Mouse (Mus musculus) CH12.LX (cell line): ENCODE measurements at regions not wholly inside any gene's neighbourhood (a gene's known extent, or its start where the extent isn't known, plus 50 kb on each side); places are given as distances from the start of the nearest gene placed in this dataset.

ENCODE experiments used
- DNase-seq: peaks from one replicate; pipeline ENCODE4 v3.0.0-alpha.2; 2013; ENCODE audit errors: extremely low read depth
- H3K27ac ChIP-seq: 2 replicates; pipeline ENCODE4 v1.5.1; 2012; ENCODE audit warnings: low read depth, mild to moderate bottlenecking, control low read depth, moderate library complexity; ENCODE audit not compliant: insufficient read depth
- H3K27me3 ChIP-seq: replicated peaks from 2 replicates; pipeline ENCODE3; 2012; ENCODE audit warnings: inconsistent platforms
- H3K36me3 ChIP-seq, 2 experiments: replicated peaks in 1 of 2; 2 replicates each; pipeline versions ENCODE3 to v1.6.1; 2012; ENCODE audit warnings: inconsistent platforms in 1 of 2, low read length in 1 of 2, mild to moderate bottlenecking in 1 of 2, mixed read lengths in 1 of 2, moderate library complexity in 1 of 2; ENCODE audit not compliant: control insufficient read depth in 1 of 2, insufficient read depth in 1 of 2
- H3K4me1 ChIP-seq, 2 experiments: 2 replicates each; pipeline ENCODE4 v1.6.1; 2012; ENCODE audit warnings: inconsistent platforms in 1 of 2, moderate library complexity in 1 of 2; ENCODE audit not compliant: insufficient read depth in 2 of 2, control insufficient read depth in 1 of 2
- H3K4me2 ChIP-seq: 2 replicates; pipeline ENCODE4 v1.6.1; 2012; ENCODE audit warnings: low read depth, mild to moderate bottlenecking, control low read depth; ENCODE audit not compliant: poor library complexity, insufficient read depth, severe bottlenecking
- H3K4me3 ChIP-seq, 3 experiments: fragments of 150-350 bp in 1 of 3; sonication (generic) in 1 of 3; replicated peaks in 1 of 3; 2 replicates each; pipeline versions ENCODE3 to v1.5.1; 2011 to 2012; ENCODE audit warnings: low read depth in 2 of 3, low read length in 2 of 3, mild to moderate bottlenecking in 2 of 3, moderate library complexity in 2 of 3, control low read depth in 1 of 3, improper control_type of control experiment in 1 of 3, inconsistent platforms in 1 of 3, mixed read lengths in 1 of 3; ENCODE audit not compliant: poor library complexity in 1 of 3
- H3K79me2 ChIP-seq: replicated peaks from 2 replicates; pipeline ENCODE4 v1.6.1; 2012; ENCODE audit warnings: mild to moderate bottlenecking, moderate library complexity; ENCODE audit not compliant: control insufficient read depth, poor library complexity, insufficient read depth, severe bottlenecking; ENCODE audit errors: extremely low read depth
- H3K9ac ChIP-seq: 2 replicates; pipeline ENCODE4 v1.6.1; 2012; ENCODE audit warnings: low read depth, mild to moderate bottlenecking, control low read depth, moderate library complexity; ENCODE audit not compliant: insufficient read depth
- H3K9me3 ChIP-seq: replicated peaks from 2 replicates; pipeline ENCODE3; 2012; ENCODE audit warnings: low read length, inconsistent platforms, mixed read lengths
- CHD2 ChIP-seq: IDR thresholded peaks from 2 replicates; pipeline ENCODE4 v1.6.1; 2011; ENCODE audit warnings: low read length, improper control_type of control experiment
- E2F4 ChIP-seq: IDR thresholded peaks from 2 replicates; pipeline ENCODE4 v1.6.1; 2011; ENCODE audit warnings: low read depth, low read length, improper control_type of control experiment; ENCODE audit not compliant: insufficient replicate concordance
- ELF1 ChIP-seq: IDR thresholded peaks from 2 replicates; pipeline ENCODE4 v1.6.1; 2014; ENCODE audit warnings: low read depth, mild to moderate bottlenecking, inconsistent platforms, low read length, improper control_type of control experiment
- EP300 ChIP-seq: IDR thresholded peaks from 2 replicates; pipeline ENCODE4 v1.6.1; 2011; ENCODE audit warnings: low read length, improper control_type of control experiment
- HCFC1 ChIP-seq: IDR thresholded peaks from 2 replicates; pipeline ENCODE4 v1.6.1; 2012; ENCODE audit warnings: low read depth, mild to moderate bottlenecking, inconsistent platforms, low read length, improper control_type of control experiment
- IRF4 ChIP-seq: IDR thresholded peaks from 2 replicates; pipeline ENCODE4 v1.6.1; 2014; ENCODE audit warnings: low read depth, mild to moderate bottlenecking, inconsistent platforms, low read length, improper control_type of control experiment
- JUND ChIP-seq: conservative IDR thresholded peaks from 2 replicates; pipeline ENCODE4 v1.6.1; 2011; ENCODE audit warnings: low read depth, low read length, improper control_type of control experiment
- MAZ ChIP-seq: IDR thresholded peaks from 2 replicates; pipeline ENCODE4 v1.6.1; 2012; ENCODE audit warnings: low read depth, mild to moderate bottlenecking, inconsistent platforms, low read length, improper control_type of control experiment, moderate library complexity
- MEF2A ChIP-seq: IDR thresholded peaks from 2 replicates; pipeline ENCODE4 v1.6.1; 2014; ENCODE audit warnings: low read depth, mild to moderate bottlenecking, inconsistent platforms, low read length, improper control_type of control experiment, borderline replicate concordance
- NELFE ChIP-seq: IDR thresholded peaks from 2 replicates; pipeline ENCODE4 v1.6.1; 2011; ENCODE audit warnings: low read depth, low read length, improper control_type of control experiment
- PAX5 ChIP-seq: IDR thresholded peaks from 2 replicates; pipeline ENCODE4 v1.6.1; 2012; ENCODE audit warnings: low read length, inconsistent platforms, mixed read lengths
- POLR2AphosphoS2 ChIP-seq: IDR thresholded peaks from 2 replicates; pipeline ENCODE4 v1.6.1; 2011; ENCODE audit warnings: low read depth, low read length, improper control_type of control experiment
- RCOR1 ChIP-seq: conservative IDR thresholded peaks from 2 replicates; pipeline ENCODE4 v1.6.1; 2012; ENCODE audit warnings: low read depth, mild to moderate bottlenecking, inconsistent platforms, low read length, improper control_type of control experiment
- TBP ChIP-seq: conservative IDR thresholded peaks from 2 replicates; pipeline ENCODE4 v1.6.1; 2011; ENCODE audit warnings: low read depth, low read length, improper control_type of control experiment
- TCF12 ChIP-seq: IDR thresholded peaks from 2 replicates; pipeline ENCODE4 v1.6.1; 2014; ENCODE audit warnings: low read depth, mild to moderate bottlenecking, inconsistent platforms, low read length, improper control_type of control experiment
- UBTF ChIP-seq: IDR thresholded peaks from 2 replicates; pipeline ENCODE4 v1.6.1; 2012; ENCODE audit warnings: low read depth, mild to moderate bottlenecking, inconsistent platforms, low read length, improper control_type of control experiment, moderate library complexity
- ZNF384 ChIP-seq: IDR thresholded peaks from 2 replicates; pipeline ENCODE4 v1.6.1; 2012; ENCODE audit warnings: low read depth, low read length, improper control_type of control experiment, inconsistent platforms
- dilution Hi-C: fragments of 300-500 bp; cut with MboI; formaldehyde crosslinking; loops from 2 replicates; pipeline ENCODE4 v1.14.3; 2020; ENCODE audit warnings: low sequenced_read_pairs; ENCODE audit not compliant: extremely low pct_unique_long_range_greater_than_20kb, extremely low pct_ligation_motif_present
- in situ Hi-C: fragments of 300-500 bp; cut with MboI; formaldehyde crosslinking; loops from 3 replicates; pipeline ENCODE4 v1.14.3; 2019; ENCODE audit warnings: low sequenced_read_pairs, low pct_ligation_motif_present, low pct_unique_long_range_greater_than_20kb, mixed read lengths

- Histone ChIP-seq H3K9me3 (no peaks in the 10 kb centered on the region), H3K9ac (no peak overlapping the region), H3K36me3 (no peaks in the 10 kb centered on the region), H3K27me3 (no peaks in the 10 kb centered on the region), H3K4me3 (no peak overlapping the region), H3K27ac (no peak overlapping the region), H3K79me2 (no peaks in the 10 kb centered on the region), H3K4me2 (no peak overlapping the region), H3K4me1 (peaks cover 0 to 3% of the 10 kb centered on the region in 2 experiments; a peak in 1 of 4 replicates)
- in situ Hi-C loops (no loop called here), dilution Hi-C loops (no loop called here)
- DNase-seq = no peak
- TF ChIP-seq E2F4 = no peak
- no peak for TF ChIP-seq JUND
- no peak for TF ChIP-seq TCF12
- TF ChIP-seq IRF4 = no peak
These were observed 159.2 kb upstream of the Fn1 start for GRCm38 (mm10) chr1:71812171-71812695.

DNA sequence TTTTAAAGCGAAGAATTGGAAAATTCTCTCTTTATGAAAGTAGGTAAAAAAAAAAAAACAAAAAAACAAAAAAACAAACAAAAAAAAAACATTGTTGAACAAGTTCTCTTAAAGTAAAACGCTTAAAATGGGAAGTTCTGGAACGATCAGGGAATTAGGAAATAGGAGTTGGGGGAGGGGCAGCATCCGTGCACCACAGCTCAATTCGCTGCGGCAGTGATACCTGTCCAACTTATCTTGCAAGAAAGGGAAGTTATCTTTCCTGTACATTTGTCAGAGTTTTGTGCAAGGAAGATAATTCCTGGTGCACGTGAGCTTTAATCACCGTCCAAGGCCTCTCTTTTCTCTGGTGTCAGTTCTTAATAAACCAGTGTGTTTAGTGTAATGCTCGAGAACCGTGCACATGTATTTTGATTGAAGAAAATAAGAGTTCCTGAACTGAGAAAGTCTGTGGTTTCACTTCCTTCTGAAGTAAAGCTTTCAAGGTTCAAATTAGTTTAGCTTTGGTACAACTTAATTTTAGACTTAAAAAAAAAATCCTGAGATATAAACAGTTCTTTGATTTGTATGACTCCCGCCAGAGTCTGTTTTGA, 158.3 kb upstream of the Fn1 start:
- H3K9ac ChIP-seq = no peak overlapping the region
- dilution Hi-C loops (no loop called here), in situ Hi-C loops (no loop called here)
- TF ChIP-seq EP300 (peak; percentile 34; the same call in 1 of the 2 replicates), IRF4 (peak; percentile 26; the same call in 1 of the 2 replicates), UBTF (no peak)
- H3K36me3 ChIP-seq = no peaks in the 10 kb centered on the region
- no peaks in the 10 kb centered on the region for H3K79me2 ChIP-seq
- no peaks in the 10 kb centered on the region for H3K27me3 ChIP-seq
- peaks cover 0 to 3% of the 10 kb centered on the region in 2 experiments; a peak in 1 of 4 replicates for H3K4me1 ChIP-seq
- DNase-seq = peak; percentile 3
- no peak overlapping the region for H3K4me3 ChIP-seq
- no peaks in the 10 kb centered on the region for H3K9me3 ChIP-seq
- no peak overlapping the region for H3K4me2 ChIP-seq
- no peak overlapping the region for H3K27ac ChIP-seq

DNA sequence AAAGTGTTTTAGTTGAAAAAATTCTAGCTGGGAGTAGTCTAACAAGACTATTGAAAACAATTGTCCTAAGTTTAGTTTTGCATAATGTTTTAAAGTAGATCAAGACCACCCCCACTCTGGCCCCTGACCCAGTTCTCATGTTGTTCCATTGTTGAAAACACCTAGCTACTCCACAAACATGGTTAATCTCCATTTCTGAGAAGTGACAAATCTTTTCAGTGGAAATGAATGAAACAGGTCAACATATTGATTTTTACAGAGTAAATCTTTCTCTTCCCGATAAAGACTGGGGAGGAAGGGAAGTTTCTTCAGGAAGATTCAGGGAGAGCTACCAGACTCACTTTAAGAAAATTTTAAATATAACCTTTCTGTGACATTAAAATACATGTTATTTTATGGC, 155.0 kb upstream of the Fn1 start:
- Histone ChIP-seq H3K9ac (no peak overlapping the region), H3K79me2 (no peaks in the 10 kb centered on the region), H3K27me3 (no peaks in the 10 kb centered on the region), H3K36me3 (no peaks in the 10 kb centered on the region), H3K4me3 (no peak overlapping the region), H3K9me3 (no peaks in the 10 kb centered on the region), H3K4me1 (peaks cover 0 to 3% of the 10 kb centered on the region in 2 experiments; a peak in 1 of 4 replicates), H3K27ac (no peak overlapping the region), H3K4me2 (no peak overlapping the region)
- dilution Hi-C loops (no loop called here), in situ Hi-C loops (no loop called here)
- no peak for DNase-seq
- no peak for TF ChIP-seq NELFE
- no peak for TF ChIP-seq ELF1
- TF ChIP-seq MAZ = no peak
- no peak for TF ChIP-seq TBP
- no peak for TF ChIP-seq ZNF384
- no peak for TF ChIP-seq TCF12
- no peak for TF ChIP-seq EP300
- no peak for TF ChIP-seq RCOR1
- no peak for TF ChIP-seq MEF2A
- TF ChIP-seq POLR2AphosphoS2 = no peak
- TF ChIP-seq CHD2 = no peak
- no peak for TF ChIP-seq HCFC1
- no peak for TF ChIP-seq PAX5
